Mouse (Mus musculus) layer of hippocampus, postnatal 14 days (tissue): ENCODE results near the gene Lypd6b. TPM values are rescaled to one million over a fixed set of nuclear protein-coding genes. Genes with fewer than 3 reads are reported as not detected.

Experiments
- DNase-seq, 2 experiments: peaks; one replicate each; pipeline ENCODE4 v3.0.0; 2021 to 2022; ENCODE audit warnings: low spot score in 2 of 2, mixed read lengths in 1 of 2
- total RNA-seq, 2 experiments: library from RNA; stranded (reverse); gene quantifications; 2 replicates each; pipeline ENCODE4 v1.2.3; 2021

Gene Lypd6b
- total RNA-seq, 2 experiments from 2014 or later: 5.3 to 5.8 TPM

DNA sequence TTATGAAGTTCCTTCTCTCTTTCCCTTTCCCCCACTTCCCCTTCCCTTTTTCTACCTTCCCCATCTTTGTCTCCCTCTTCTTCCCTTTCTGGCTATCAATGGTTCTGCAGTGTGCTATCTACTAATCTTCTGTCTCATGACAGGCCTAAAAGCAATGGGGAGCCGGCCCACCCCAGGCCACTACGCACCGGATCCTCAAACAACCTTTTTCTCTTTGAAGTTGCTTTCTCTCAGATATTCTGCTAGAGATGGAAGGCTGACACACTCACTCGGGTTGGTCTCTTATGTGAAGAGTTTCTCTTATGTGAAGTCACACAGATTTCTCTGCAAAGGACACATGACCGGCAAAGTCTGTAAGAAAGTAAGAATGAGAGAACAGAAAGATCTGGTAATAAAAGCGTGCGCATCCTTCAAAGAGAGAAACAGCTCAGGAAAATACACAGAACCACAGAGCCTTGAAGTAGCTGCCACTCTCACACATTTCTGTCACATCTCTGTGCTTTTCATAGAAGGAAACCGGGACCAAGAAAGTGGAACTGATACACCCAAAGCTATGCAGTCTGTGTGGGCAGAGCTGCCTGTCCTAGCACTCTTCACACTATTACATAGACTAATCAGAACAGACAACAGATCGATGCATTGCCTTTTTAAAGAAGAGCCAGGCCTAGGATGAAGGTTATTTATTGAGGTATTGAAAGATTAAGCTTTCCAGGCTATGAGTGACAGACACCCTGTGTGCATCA is 80.8 kb downstream of the Lypd6b start:
- DNase-seq: no peak

DNA sequence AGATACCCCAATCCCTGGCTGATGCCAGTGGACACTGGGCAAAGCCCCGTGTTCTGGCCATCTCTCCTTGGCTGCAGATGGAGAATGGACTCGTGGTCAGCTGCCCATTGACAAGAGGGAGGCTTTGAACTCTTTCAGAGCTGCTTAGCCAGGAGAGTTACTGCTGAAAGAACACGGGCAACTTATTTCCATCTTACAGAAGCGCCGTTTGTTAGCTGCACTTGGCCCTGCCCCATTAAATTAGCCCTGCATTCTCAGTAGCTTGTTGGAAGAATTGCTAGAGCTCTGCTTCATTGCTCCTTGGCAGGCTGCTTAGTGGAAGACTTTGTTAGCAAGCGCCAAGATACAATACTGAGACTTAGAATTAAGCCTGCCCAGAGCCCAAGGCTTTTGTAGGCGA is 81.6 kb downstream of the Lypd6b start:
- peak; percentile 34 to 81 for DNase-seq

DNA sequence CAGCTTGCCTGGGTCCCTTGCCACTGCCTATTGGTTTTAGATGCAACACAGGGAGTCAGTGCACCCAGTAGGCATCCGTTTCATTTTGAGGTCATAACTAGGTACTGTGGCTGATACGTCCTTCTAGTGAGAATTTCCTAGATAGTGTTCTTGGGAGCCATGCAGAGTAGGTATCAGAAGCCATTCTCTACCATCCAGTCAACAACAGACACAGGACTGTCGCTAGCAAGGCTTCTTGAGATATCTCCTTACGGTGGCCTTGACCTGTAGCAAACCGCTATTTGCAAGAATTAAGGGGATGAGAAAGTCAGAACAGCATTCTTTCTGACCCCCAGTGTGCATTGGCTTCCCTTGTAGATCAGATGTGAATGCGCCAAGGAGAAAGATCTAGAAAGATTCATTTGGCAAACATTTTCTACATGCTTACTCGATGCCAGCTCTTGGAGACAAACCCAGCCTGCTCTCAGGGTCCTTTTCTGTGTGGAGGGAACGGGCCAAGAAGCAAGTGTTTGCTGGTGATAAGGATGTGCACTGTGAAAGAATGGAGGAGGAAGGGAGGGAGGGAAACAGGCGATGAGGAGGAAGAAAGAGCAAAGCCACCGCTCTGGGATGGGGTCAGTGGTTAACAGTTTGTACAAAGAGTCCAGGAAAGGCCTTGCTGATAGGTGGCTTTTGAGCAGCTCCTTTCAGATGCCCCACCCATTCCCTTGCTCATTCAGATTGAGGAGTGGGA is 82.5 kb downstream of the Lypd6b start:
- DNase-seq: no peak

GRCm38 (mm10) chr2:49871012-49871411 is 83.5 kb downstream of the Lypd6b start:
- DNase-seq: no peak

- no peak for DNase-seq
Measured at GRCm38 (mm10) chr2:49880507-49880906, 93.0 kb downstream of the Lypd6b start.

DNA sequence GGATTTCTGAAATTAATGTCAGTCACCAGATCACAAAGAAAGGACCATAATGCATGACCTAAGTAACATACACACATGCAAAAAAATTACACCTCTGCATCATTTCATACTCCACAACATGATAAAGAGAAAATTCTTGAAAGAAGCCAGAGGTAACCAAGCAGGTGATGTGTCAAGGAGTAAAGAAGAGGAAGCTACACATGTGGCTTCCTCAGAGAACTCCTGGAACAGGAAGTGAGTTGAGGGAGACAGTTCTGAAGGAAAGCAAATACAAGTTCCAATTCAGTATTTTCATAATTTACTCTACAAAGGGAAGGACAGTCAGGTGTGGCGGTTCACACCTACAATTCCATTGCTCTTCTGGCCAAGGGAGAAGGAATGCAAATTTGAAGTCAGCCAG is 93.5 kb downstream of the Lypd6b start:
- no peak for DNase-seq

DNA sequence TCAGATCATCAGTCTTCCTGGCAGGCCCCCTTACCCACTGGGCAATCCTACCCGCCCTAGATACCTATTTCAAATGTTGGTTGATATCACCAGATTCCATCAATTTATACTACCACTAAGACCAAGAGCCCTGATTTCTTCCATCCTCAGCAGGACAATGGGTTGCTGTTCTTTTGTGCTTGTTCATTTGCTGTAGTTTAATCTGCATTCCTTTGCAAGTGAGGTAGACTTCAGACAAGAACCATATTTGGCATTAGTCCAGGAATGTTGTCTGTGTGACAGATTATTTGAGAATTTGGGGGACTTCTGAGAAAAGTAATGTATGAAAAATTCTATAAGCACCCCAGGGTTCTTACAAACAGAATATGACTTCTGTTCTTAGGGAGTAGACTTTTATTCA is 95.0 kb downstream of the Lypd6b start:
- DNase-seq: no peak

DNA sequence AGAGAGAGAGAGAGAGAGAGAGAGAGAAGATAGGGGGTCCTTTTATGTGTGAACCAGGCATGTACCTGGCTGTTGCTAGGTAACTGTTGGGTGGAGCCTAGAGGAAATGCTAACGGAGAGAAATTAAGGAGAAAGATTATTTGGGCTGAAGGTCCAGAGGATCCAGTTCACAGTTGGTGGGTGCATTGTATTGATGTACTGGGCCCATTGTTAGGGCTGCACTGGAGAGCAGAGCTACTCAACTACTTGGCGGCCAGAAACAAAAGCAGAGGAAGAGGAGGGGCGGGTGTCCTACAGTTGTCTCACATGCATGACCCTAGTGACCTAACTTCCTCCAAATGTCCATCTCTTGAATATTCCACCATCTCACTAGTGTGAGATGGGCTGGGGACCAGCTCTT is 96.5 kb downstream of the Lypd6b start:
- DNase-seq: no peak

DNA sequence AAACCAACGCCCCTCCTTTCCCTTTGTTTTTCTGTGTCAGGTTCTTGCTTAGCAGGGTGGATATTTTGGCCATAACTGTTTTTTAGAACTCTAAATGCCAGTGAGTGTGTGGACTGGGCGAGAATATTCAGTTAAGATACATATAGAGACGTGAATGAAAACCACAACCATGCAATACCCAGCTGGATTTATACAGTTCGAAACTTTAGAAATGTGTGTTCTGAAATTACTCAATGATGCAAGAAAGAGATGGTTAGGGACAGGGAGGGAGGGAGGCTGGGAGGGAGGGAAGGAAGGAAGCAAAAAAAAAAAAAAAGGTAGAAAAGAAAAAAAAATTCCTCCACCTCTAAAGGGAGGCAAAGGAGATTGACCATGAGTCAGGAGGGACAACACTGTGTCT is 98.7 kb downstream of the Lypd6b start:
- DNase-seq: no peak

- DNase-seq: no peak
Measured at GRCm38 (mm10) chr2:49888346-49888745, 100.9 kb downstream of the Lypd6b start.

DNA sequence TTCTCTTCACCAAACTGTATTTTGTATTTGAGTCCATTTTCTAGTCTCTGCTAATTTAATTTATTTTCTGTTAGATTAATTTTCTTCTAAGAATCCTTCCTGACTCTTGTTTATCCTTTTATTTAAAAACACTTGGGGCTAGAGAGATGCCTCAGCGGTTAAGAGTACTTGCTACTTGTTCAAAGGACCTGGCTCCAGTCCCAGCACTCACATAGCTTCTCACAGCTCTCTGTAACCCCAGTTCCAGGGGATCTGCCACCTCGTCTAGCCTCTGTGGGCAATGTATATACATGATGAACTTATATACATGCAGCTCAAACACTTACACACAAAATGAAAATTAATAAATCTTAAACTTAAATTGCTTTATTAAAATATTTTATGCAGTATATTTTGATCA is 103.2 kb downstream of the Lypd6b start:
- no peak for DNase-seq

DNA sequence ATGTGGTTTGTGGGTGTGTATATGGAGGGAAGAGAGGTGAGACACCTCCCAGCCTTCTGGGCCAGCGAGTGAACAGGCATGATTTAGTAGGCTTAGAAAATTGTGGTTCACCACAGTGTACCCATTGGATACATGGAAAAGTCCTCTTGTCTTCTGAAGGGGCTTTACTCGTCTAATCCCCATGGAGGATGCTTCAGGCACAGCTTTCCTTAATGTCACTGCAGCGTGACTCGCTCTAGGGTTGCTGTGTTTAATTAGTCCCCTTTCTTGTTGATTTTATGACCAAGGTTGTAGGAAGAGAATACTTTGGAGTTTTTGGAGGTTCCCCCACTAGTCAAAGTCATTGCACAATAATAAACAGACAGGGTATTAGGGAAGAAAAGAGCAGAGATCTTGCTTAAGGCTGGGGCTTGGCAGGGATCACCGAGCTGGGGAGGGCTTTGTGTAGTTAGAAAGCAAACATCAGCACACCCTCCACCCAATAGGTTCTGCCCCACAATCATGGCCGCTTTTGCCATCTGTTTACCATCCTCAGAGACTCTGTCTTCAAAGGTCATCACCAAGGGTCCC is 122.4 kb downstream of the Lypd6b start:
- DNase-seq: no peak

GRCm38 (mm10) chr2:49911296-49912034 is 124.0 kb downstream of the Lypd6b start:
- no peak for DNase-seq

DNA sequence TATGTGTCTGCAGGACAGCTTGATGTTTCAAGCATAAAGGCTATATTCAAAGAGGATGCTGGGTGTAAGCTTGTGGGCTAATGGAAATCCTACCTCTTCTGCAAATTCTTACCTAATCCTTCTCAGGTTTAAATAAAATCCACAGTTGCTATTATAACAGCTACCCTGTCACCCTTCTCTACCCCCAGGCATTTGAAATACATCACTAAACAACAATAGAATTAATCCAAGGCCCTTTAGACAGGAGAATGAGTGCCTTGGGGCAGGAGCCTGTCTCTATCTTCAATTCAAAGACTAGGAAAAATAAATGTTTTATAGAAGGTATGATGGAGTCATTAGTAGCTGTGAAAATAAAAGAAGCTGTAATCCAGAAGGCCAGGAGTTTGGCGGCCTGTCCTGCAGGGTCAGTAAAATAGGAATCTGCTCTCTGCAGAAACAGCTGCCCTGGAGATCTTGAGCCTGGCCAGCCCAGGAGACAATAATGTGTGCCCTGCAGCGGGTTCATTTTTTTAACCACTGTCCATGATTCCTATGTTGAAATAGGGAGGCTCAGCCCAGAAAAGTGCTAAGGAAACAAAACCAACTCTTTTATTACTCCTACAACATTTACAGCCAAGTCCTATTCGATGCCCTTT is 124.9 kb downstream of the Lypd6b start:
- DNase-seq: no peak

- DNase-seq: no peak
Measured at GRCm38 (mm10) chr2:49917489-49917888, 130.0 kb downstream of the Lypd6b start.

- DNase-seq: no peak
Measured at GRCm38 (mm10) chr2:49918132-49918531, 130.6 kb downstream of the Lypd6b start.

DNA sequence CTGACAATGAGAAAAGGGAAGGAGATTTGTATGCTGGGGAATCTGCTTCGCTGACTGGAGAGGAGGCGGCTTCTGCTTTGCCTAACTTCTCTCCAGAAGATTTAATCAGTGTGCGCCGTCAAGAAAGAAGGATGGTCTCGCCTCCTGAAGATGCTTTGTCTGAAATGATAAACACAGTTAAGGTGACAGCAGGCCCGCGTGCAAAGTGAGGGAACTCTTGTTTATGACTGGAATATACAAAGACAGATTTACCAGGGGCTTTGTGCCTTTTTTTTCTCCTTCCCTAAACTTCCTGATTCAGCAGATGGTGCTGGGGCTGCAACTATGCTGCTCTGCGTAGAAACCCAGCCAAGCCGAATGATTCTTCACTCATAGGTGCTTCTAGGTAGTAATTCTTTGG is 131.2 kb downstream of the Lypd6b start:
- DNase-seq: no peak

DNA sequence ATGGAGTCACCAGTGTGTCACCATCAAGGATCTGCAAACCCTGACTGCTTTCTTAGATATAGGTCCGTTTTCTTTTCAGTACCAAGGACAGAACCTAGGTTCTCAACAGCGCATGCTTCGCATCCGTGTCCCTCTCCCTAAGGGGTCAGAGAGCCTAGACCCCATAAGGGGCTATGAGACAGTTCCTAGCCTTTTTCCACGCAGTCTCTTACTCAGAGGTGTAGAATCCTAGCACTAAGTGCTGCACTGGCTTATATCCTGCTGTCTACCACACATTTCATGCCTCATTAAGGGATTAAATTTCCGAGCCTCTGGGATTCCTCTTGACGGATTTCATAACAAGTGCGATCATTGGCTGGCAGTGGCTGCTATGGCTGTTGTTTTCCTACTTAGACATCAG is 134.5 kb downstream of the Lypd6b start:
- no peak for DNase-seq

GRCm38 (mm10) chr2:49922810-49923209 is 135.3 kb downstream of the Lypd6b start:
- DNase-seq: no peak

DNA sequence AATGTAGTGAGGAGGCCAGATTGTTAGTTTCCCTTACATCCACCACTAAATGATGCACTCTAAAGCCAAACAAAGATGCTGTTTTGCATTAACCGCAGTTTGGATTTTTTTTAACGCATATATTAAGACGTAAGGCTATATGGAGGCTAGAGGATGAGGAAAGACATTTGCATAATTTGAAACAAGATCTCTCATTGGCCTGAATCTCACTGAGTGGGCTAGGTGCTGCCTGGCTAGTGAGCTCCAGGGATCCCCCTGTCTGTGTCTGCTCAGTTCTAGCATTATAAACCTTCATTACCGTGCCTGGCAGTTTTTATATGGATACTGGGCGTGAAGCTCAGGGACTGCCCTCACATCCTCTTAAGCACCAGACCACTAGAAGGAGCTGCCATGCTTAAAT is 138.7 kb downstream of the Lypd6b start:
- no peak for DNase-seq

- no peak for DNase-seq
Measured at GRCm38 (mm10) chr2:49927362-49927761, 139.9 kb downstream of the Lypd6b start.
